Mouse (Mus musculus) heart, postnatal 0 days (tissue): ENCODE measurements around the gene Sele.

Experiments used
- CTCF ChIP-seq: IDR thresholded peaks from 2 replicates; pipeline ENCODE4 v1.5.1; 2016; ENCODE audit warnings: antibody characterized with exemption, control low read depth, low read depth
- EP300 ChIP-seq: IDR thresholded peaks from 2 replicates; pipeline ENCODE4 v1.6.1; 2016; ENCODE audit warnings: antibody characterized with exemption, low read depth

DNA sequence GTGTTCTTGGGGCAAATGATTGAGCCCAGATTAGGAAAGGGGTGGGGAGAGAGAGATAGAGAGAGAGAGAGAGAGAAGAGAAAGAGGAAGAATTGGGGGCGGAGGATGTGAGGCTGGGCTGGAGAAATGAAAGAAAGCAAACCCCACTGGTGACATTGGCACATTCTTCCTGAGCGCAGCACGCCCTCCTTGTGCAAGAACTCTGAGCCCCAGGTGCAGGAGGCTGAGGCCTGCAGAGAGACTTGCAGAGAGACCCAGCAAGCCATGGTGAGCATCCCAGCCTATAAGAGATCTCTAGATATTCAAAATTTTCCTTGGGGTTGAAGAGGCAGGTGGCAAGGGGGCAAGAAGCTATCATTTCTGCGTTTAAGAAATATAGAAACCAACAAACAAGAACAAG lies 13.9 kb downstream of the Sele start, which contains the start of gene Sell:
- TF ChIP-seq CTCF = no peak
- TF ChIP-seq EP300 = no peak
